Mouse (Mus musculus) spleen, postnatal 4 days (tissue): ENCODE data around the gene Dnmt1.
"Not testable (repeated sequence)": the region's sequence is repeated elsewhere in the genome, so short reads cannot be mapped to it uniquely, and the experiment has no call there.

Source experiments
- DNase-seq, 2 experiments: peaks; one replicate each; pipeline ENCODE4 v3.0.0; 2022; ENCODE audit warnings: low spot score in 2 of 2

Gene Dnmt1

DNA sequence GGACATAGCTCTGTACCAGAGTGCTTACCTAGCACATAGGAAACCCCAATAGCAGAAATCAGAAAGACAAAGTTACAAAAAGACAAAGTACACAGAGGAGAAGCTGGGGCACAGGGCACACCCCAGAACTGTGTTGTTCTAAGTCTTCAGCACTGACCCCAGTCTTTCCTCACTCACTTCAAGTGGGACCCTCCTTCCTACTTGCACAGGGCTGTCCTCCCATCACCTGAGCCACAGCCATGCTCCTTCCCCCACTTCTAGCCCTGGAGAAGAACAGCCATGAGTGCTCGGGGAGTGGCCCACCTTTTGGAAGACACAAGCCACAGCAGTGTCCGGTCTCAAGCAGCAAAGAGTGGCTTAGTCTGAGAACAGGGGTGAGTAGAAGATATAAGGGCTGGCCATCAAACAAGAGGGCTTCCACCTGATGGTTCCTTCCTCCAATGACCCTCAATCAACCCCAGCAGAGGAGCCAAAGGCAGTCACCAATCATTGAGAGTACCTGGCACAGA is at the start of gene Dnmt1:
Gene Dnmt1 (minus strand): TSS at position 459 of the 509 bp plus-strand sequence.
- DNase-seq, result no peak

- DNase-seq, result no peak
Measured at GRCm38 (mm10) chr9:21008007-21008406, 48.3 kb upstream of the Dnmt1 start.

DNA sequence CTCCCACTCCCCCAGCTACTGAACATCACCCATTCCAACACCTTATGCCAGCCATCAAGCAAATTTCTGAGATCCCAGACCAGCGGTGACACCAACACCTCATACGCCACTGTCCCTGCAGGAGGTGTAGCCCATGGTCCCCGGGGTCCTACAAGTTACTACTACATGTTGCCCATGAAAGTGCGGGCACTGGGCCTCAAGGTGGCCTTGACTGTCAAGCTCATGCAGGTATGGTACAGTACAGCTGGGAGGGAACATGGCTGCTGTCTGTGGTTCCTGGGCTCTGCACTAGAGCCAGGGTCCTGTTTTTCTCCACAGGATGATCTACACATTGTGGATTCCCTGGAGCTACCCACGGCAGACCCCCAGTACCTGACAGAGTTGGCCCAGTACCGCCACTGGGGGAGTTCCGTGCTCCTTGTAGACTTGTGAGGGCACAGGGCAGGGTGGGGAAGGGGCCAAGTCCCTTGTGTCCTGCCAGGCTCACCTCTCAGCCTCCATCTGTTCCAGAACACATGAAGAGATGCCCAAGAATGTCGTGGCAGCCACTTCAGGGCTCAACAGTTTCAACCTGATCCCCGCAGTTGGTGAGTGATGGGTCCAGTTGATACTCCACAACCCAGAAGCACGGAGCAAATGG is 47.7 kb upstream of the Dnmt1 start:
- DNase-seq, result no peak

- DNase-seq, result peak; percentile 84 to 94
Measured at GRCm38 (mm10) chr9:21002627-21003551, 43.2 kb upstream of the Dnmt1 start, which contains the start of gene Mrpl4. Gene Mrpl4, plus strand, starts transcription at chr9:21002738.

GRCm38 (mm10) chr9:21002270-21002626 is 42.6 kb upstream of the Dnmt1 start:
- DNase-seq, result no peak

DNA sequence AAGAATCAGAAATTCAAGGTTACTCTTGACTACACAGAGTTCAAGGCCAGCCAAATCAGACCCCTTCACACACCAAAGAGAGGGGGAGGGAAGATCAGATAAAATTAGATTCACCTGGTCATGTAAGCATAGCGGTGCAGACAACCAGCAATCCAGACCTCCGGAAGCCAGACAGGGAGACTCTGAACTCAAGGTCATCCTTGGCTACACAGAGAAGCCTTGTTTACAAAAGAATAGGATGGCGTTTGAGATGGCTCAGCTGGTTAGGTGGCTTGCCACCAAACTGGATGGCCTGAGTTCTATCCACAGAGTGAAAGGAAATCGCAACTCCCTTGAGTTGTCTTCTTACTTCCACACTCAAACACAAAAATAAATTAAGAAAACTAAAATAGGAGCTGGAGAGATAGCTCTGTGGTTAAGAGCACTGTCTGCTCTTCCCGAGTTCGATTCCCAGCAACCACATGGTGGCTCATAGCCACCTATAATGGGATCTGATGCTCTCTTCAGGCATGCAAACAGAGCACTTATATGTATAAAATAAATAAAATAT is 42.0 kb upstream of the Dnmt1 start:
- DNase-seq, result no peak

- no peak for DNase-seq
Measured at GRCm38 (mm10) chr9:21000811-21001210, 41.1 kb upstream of the Dnmt1 start.

DNA sequence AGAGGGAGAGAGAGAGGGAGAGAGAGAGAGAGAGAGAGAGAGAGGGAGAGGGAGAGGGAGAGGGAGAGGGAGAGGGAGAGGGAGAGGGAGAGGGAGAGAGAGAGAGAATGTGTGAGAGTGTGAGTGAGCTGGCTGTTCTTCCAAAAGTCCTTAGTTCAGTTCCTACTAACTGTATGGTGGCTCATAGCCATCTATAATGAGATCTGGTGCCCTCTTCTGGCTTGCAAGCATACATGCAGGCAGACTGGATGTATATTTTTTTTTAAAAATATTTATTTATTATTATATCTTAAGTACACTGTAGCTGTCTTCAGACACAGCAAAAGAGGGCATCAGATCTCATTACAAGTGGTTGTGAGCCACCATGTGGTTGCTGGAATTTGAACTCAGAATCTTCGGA is 38.6 kb upstream of the Dnmt1 start:
- not testable (repeated sequence) for DNase-seq

DNA sequence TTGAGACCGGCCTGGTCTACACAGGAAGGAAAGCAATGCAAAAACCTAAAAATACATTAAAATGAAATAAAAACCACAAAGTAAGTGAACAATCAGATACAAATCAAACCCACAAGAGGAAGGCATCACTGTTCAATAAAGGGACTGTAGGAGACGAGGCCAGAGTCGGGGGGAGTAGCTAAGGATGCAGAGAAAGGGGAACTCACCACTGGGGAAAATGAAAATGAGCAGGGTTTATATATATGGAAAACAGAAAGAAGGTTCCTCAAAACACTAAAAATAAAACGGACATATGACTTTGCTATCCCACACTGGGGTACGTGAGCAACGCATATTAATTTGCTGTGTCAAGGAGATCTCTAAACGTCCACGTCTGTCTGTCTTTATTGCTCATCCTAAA is 37.4 kb upstream of the Dnmt1 start:
- DNase-seq, result no peak

DNA sequence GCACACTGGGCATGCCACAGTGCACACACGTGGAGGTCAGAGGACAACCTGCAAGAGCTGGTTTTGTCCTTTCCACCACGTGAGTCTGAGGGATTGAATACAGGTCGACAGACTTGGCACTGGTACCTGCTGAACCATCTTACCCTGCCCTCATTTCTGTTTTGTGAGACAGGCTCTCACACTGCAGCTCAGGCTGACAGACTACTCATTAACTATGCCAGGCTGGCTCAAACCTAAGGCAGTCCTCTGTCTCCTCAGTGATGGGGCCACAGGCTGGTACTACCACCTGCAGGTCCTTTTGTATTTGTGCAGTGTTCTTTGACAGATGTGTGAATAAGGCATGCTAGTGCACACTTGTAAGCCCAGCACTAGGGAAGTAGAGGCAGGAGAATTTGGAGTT is 35.4 kb upstream of the Dnmt1 start:
- DNase-seq, result no peak

GRCm38 (mm10) chr9:20993165-20993898 is 33.6 kb upstream of the Dnmt1 start:
- DNase-seq, result no peak

GRCm38 (mm10) chr9:20991587-20991986 is 31.9 kb upstream of the Dnmt1 start:
- DNase-seq, result no peak

DNA sequence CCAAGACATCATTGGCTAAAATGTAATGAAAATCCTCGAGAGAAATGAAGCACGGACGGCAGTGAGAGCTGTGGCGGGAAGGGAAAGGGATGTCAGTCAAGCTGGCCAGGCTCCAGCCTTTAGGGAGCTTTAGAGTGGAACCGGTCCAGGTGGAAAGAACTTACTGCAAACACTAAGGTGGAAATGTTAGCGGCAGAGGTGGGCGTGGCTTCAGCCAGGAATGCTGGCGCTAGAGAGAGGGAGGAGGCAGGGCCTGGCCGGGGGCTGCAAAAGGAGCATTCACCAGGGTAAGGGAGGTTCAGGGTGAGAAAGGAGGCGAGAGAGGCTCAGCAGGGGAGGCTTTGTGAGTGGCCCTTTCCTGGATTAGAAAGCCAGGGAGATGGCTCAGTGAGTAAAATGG is 31.2 kb upstream of the Dnmt1 start:
- no peak for DNase-seq

DNA sequence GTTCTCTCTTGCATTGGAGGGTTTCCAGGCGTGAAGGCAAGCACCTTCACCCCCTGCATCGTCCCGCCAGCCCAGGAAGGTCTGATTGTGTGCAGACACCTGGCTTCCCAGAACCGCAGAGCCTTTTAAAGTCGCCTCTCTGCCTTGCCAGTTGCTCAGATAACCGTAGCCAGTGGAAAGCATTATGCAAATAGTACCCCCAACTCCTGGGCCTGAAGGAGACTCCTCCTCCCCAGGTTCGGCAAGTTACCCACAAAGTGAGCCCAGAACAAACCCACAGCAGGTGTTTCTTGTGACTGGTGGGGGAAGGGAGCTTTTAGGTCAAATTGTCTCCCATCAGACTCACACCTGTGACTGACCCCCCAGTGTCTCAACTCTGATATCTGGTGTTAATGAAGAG is 28.3 kb upstream of the Dnmt1 start:
- no peak for DNase-seq

GRCm38 (mm10) chr9:20986952-20987686 is 27.4 kb upstream of the Dnmt1 start:
- no peak for DNase-seq

GRCm38 (mm10) chr9:20983169-20983568 is 23.5 kb upstream of the Dnmt1 start:
- DNase-seq, result no peak

DNA sequence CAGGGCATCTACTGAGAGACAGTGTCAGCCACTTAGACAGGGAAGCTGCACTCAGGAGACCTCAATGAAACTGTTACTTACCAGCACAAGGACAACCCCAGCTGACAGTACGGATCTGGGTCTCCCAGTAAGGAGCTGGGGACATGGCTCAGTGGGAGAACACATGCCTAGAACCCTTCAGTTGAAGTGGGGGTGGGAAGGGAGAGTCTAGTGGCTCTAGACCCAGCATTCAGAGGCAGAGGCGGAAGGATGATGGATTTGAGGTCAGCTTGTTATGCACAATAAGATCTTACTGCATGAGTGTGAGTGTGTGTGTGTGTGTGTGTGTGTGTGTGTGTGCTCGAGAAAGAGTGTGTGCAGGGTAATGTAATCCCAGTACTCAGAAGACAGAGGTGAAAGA is 22.5 kb upstream of the Dnmt1 start:
- no peak for DNase-seq

DNA sequence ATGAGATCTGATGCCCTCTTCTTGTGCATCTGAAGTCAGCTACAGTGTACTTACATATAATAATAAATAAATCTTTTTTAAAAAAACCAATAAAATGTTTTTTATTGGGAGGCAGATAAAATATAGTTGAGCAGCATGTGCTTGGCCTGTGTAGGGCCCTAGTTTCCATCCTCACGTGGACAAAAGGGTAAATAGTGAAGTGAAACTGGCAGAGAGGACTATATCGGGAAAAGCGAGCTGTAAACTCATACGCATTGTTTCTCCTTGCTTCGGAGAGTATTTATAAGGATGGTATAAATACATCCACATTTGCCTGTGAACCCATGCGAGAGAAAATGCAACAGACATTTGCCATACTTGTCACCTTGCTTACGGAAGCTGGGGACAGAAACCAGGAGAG is 20.1 kb upstream of the Dnmt1 start:
- DNase-seq, result no peak

DNA sequence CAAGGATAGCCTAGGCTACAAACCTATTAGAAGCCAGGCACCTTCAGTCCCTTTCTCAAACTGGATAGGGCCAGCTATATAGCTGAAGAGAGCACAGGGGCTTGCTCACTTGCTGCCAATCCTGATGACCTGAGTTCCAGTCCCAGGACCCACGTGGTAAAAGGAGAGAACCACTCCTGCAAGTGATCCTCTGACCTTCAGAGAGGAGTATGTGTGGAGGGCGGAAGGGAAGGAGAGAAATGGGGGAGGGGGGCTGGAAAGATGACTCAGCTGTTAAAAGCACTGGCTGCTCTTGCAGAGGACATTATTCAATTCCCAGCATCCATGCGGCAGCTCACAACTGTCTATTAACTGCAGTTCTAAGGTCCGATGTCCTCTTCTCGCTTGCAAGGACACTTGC is 19.5 kb upstream of the Dnmt1 start:
- no peak for DNase-seq

- DNase-seq, result no peak
Measured at GRCm38 (mm10) chr9:20978409-20979095, 18.9 kb upstream of the Dnmt1 start.
